Mouse (Mus musculus): Measurements from ENCODE around the gene Fam189a2. TPM values are rescaled to one million over a fixed set of nuclear protein-coding genes. Genes with fewer than 3 reads are reported as not detected.

Fam189a2 gene
- polyA plus RNA-seq (2012; rRNA removed) = 7.7 and 9.0 TPM in 2 replicates

DNA sequence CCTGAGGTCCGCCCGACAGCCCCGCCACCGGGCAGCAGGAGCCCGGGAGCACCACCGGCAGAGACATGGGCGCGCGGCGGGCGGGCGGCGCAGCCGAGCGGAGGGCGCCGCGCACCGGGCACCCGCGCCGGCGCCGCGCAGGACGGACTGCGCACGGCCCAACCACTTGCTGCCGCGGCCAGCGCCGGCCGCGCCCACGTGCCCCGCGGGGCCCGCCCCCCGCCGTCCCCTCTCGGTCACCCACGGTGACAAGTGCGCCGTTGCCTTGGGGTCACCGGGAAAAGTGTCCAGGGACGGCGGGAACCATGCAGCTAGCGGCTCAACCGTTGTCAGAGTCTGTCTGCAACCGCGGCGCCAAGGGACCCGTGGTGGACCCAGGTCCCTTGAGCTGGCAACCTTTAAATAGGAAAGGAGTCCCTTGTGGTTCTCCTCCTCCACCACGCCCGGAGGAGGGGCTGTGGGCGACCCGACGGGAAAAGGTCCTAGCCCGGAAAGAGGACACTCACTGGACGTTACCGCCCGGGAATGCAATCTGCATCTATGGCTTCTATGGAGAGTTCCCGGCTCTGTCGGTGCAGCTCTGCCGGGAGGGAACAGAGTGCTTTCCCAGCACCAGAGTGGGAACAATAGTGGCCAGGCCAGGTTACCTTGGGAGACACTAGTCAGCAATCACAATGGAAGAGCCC is at the start of gene Fam189a2:
Gene Fam189a2, minus strand, starts transcription at position 149 of the 686 bp plus-strand sequence.
- Histone ChIP-seq H3K27me3 (replicated peaks; ENCODE audit: control insufficient read depth, insufficient read depth, low read length) (no peaks in the 10 kb centered on the region), H3K4me1 (ENCODE audit: control insufficient read depth, insufficient read depth, low read length) (no peaks in the 10 kb centered on the region), H3K4me3 (ENCODE audit: insufficient read depth, low read depth, low read length) (peak within 1 kb of the TSS; percentile 84), H3K27ac (ENCODE audit: insufficient read depth, low read depth, low read length) (no peak within 1 kb of the TSS), H3K36me3 (ENCODE audit: control insufficient read depth, insufficient read depth, low read length) (no peaks in the 10 kb centered on the region)
- DNase-seq = peak; percentile 47
- TF ChIP-seq POLR2A (IDR thresholded peaks at IDR 0.05; ENCODE audit: low read depth, low read length) (no peak), CTCF (conservative IDR thresholded peaks at IDR 0.05; ENCODE audit: insufficient read depth, insufficient read length, low read depth, low read length) (no peak)
- WGBS = 1% methylated on average over 64 of the region's 65 CpGs

DNA sequence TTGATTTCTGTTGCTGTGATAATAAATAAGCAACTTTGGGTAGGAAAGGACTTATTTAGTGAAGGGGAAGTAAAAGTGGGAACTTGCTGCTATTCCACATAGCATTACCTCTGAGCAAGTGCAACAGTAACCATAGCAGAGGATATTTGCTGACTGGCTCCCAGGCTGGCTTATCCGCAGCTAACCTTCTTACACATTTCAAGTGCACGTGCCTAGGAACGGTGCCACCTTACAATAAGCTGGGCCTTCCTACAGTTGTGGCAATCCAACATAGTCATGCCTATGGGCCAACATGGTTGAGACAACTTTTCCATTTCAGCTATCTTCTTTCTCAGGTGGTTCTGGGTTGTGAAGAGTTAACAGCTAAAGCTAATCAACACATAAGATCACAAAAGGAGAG is 46.8 kb upstream of the Fam189a2 start:
- Histone ChIP-seq H3K27ac (ENCODE audit: insufficient read depth, low read depth, low read length) (no peak overlapping the region), H3K4me1 (ENCODE audit: control insufficient read depth, insufficient read depth, low read length) (no peaks in the 10 kb centered on the region), H3K36me3 (ENCODE audit: control insufficient read depth, insufficient read depth, low read length) (no peaks in the 10 kb centered on the region), H3K27me3 (replicated peaks; ENCODE audit: control insufficient read depth, insufficient read depth, low read length) (no peaks in the 10 kb centered on the region), H3K4me3 (ENCODE audit: insufficient read depth, low read depth, low read length) (no peak overlapping the region)
- 92% methylated on average over 3 of the region's 3 CpGs for WGBS
- no peak for DNase-seq
- no peak for TF ChIP-seq POLR2A (IDR thresholded peaks at IDR 0.05; ENCODE audit: low read depth, low read length)
- no peak for TF ChIP-seq CTCF (conservative IDR thresholded peaks at IDR 0.05; ENCODE audit: insufficient read depth, insufficient read length, low read depth, low read length)

DNA sequence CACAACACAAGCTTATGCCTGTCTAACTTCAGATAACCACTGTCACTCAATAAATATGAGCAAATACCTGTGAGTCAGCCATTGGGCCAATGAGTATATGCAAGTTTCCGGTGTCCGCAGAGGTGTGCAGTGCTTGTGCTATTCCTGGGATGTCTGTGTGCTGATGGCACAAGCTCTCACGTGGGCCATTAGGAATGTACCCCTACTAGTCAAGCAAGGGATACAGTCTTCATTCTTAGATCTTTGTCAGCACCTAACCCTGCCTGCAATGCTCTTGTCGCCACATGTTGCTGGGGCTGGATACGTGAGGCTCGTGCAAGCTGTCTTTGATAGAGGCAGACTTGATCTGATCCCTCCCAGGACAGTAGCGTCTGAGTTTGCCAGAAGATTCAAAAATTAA is 45.7 kb upstream of the Fam189a2 start:
- no peak for TF ChIP-seq POLR2A (IDR thresholded peaks at IDR 0.05; ENCODE audit: low read depth, low read length)
- TF ChIP-seq CTCF (conservative IDR thresholded peaks at IDR 0.05; ENCODE audit: insufficient read depth, insufficient read length, low read depth, low read length) = no peak

GRCm38 (mm10) chr19:24075927-24076326 is 45.1 kb upstream of the Fam189a2 start:
- H3K27me3 ChIP-seq (replicated peaks; ENCODE audit: control insufficient read depth, insufficient read depth, low read length) = no peaks in the 10 kb centered on the region
- TF ChIP-seq CTCF (conservative IDR thresholded peaks at IDR 0.05; ENCODE audit: insufficient read depth, insufficient read length, low read depth, low read length) (no peak), POLR2A (IDR thresholded peaks at IDR 0.05; ENCODE audit: low read depth, low read length) (no peak)
- H3K4me1 ChIP-seq (ENCODE audit: control insufficient read depth, insufficient read depth, low read length) = no peaks in the 10 kb centered on the region
- no peak overlapping the region for H3K27ac ChIP-seq (ENCODE audit: insufficient read depth, low read depth, low read length)
- H3K36me3 ChIP-seq (ENCODE audit: control insufficient read depth, insufficient read depth, low read length) = no peaks in the 10 kb centered on the region
- H3K4me3 ChIP-seq (ENCODE audit: insufficient read depth, low read depth, low read length) = no peak overlapping the region
- WGBS = 71% methylated on average over 8 of the region's 8 CpGs
- no peak for DNase-seq

More for the DNA sequence above, 45.7 kb upstream of the Fam189a2 start:
- Histone ChIP-seq H3K27ac (ENCODE audit: insufficient read depth, low read depth, low read length) (no peak overlapping the region), H3K27me3 (replicated peaks; ENCODE audit: control insufficient read depth, insufficient read depth, low read length) (no peaks in the 10 kb centered on the region), H3K4me1 (ENCODE audit: control insufficient read depth, insufficient read depth, low read length) (no peaks in the 10 kb centered on the region), H3K4me3 (ENCODE audit: insufficient read depth, low read depth, low read length) (no peak overlapping the region), H3K36me3 (ENCODE audit: control insufficient read depth, insufficient read depth, low read length) (no peaks in the 10 kb centered on the region)
- WGBS = 92% methylated on average over 7 of the region's 7 CpGs
- DNase-seq = no peak

GRCm38 (mm10) chr19:24073155-24073554 is 42.3 kb upstream of the Fam189a2 start:
- no peaks in the 10 kb centered on the region for H3K27me3 ChIP-seq (replicated peaks; ENCODE audit: control insufficient read depth, insufficient read depth, low read length)
- no peak overlapping the region for H3K27ac ChIP-seq (ENCODE audit: insufficient read depth, low read depth, low read length)
- H3K4me1 ChIP-seq (ENCODE audit: control insufficient read depth, insufficient read depth, low read length) = no peaks in the 10 kb centered on the region
- H3K36me3 ChIP-seq (ENCODE audit: control insufficient read depth, insufficient read depth, low read length) = no peaks in the 10 kb centered on the region
- WGBS = 79% methylated on average over 4 of the region's 4 CpGs
- DNase-seq = no peak
- TF ChIP-seq POLR2A (IDR thresholded peaks at IDR 0.05; ENCODE audit: low read depth, low read length) (no peak), CTCF (conservative IDR thresholded peaks at IDR 0.05; ENCODE audit: insufficient read depth, insufficient read length, low read depth, low read length) (no peak)
- H3K4me3 ChIP-seq (ENCODE audit: insufficient read depth, low read depth, low read length) = no peak overlapping the region

DNA sequence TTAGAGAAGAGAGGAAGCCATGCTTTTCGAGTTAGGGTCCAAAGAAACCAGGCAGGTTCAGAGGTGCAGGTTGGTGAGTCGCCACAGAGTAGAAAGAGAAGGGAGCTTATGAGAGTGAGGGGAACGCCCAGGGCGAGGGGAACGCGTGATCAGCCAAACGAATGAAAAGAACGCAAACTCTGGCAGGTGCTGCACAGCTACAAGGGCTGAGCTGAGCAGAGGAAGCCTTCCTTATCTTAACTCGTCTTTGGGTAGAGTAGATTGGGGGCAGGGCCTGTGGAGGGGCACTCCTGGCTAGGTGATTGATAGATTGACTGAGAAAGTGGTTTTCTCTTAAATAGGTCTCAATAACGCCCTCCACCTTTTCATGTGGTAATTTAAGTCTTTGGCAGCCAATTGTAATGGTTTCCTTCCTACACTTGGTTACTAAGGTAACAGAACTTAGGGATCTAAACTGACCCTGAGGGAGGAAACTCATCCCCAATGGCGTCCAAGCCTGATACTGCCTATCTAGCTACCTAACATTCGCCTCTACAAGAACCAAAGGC is 33.6 kb upstream of the Fam189a2 start:
- H3K27me3 ChIP-seq (replicated peaks; ENCODE audit: control insufficient read depth, insufficient read depth, low read length) = no peaks in the 10 kb centered on the region
- 41% methylated on average over 12 of the region's 12 CpGs for WGBS
- no peaks in the 10 kb centered on the region for H3K36me3 ChIP-seq (ENCODE audit: control insufficient read depth, insufficient read depth, low read length)
- H3K4me3 ChIP-seq (ENCODE audit: insufficient read depth, low read depth, low read length) = no peak overlapping the region
- TF ChIP-seq POLR2A (IDR thresholded peaks at IDR 0.05; ENCODE audit: low read depth, low read length) = no peak
- no peak for TF ChIP-seq CTCF (conservative IDR thresholded peaks at IDR 0.05; ENCODE audit: insufficient read depth, insufficient read length, low read depth, low read length)
- H3K4me1 ChIP-seq (ENCODE audit: control insufficient read depth, insufficient read depth, low read length) = no peaks in the 10 kb centered on the region
- no peak for DNase-seq
- no peak overlapping the region for H3K27ac ChIP-seq (ENCODE audit: insufficient read depth, low read depth, low read length)

GRCm38 (mm10) chr19:24063585-24063984 is 32.8 kb upstream of the Fam189a2 start:
- H3K27ac ChIP-seq (ENCODE audit: insufficient read depth, low read depth, low read length) = no peak overlapping the region
- no peaks in the 10 kb centered on the region for H3K27me3 ChIP-seq (replicated peaks; ENCODE audit: control insufficient read depth, insufficient read depth, low read length)
- 52% methylated on average over 4 of the region's 4 CpGs for WGBS
- no peak overlapping the region for H3K4me3 ChIP-seq (ENCODE audit: insufficient read depth, low read depth, low read length)
- DNase-seq = no peak
- H3K36me3 ChIP-seq (ENCODE audit: control insufficient read depth, insufficient read depth, low read length) = no peaks in the 10 kb centered on the region
- TF ChIP-seq POLR2A (IDR thresholded peaks at IDR 0.05; ENCODE audit: low read depth, low read length) = no peak
- no peak for TF ChIP-seq CTCF (conservative IDR thresholded peaks at IDR 0.05; ENCODE audit: insufficient read depth, insufficient read length, low read depth, low read length)
- H3K4me1 ChIP-seq (ENCODE audit: control insufficient read depth, insufficient read depth, low read length) = no peaks in the 10 kb centered on the region

Data from kidney, adult 2 months (tissue).